Mouse (Mus musculus) lung, embryonic 16.5 days (tissue): ENCODE measurements around the gene Rpl39l. TPM values are rescaled to one million over a fixed set of nuclear protein-coding genes. Genes with fewer than 3 reads are reported as not detected.
"Not testable (repeated sequence)": the region's sequence is repeated elsewhere in the genome, so short reads cannot be mapped to it uniquely, and the experiment has no call there.

Experiments
- ATAC-seq: fragments of 200-750 bp; cut with Nextera tagmentation; 2 replicates; pipeline ENCODE4 v1.8.0; 2017; ENCODE audit warnings: low read depth, mild to moderate bottlenecking, moderate library complexity
- H3K27ac ChIP-seq: fragments of 300-500 bp; sonication (generic); 2 replicates; pipeline ENCODE4 v1.5.1; 2014; ENCODE audit warnings: mild to moderate bottlenecking, control low read depth, low read length
- H3K27me3 ChIP-seq: fragments of 300-500 bp; sonication (generic); 2 replicates; pipeline ENCODE4 v1.6.1; 2014; ENCODE audit warnings: low read depth, low read length, mixed read lengths; ENCODE audit not compliant: control insufficient read depth, insufficient read depth
- H3K36me3 ChIP-seq: fragments of 300-500 bp; sonication (generic); 2 replicates; pipeline ENCODE4 v1.6.1; 2014; ENCODE audit warnings: low read length; ENCODE audit not compliant: control insufficient read depth, insufficient read depth
- H3K4me1 ChIP-seq: fragments of 300-500 bp; sonication (generic); replicated peaks from 2 replicates; pipeline ENCODE4 v1.6.1; 2014; ENCODE audit warnings: low read length, mixed read lengths; ENCODE audit not compliant: control insufficient read depth, insufficient read depth
- H3K4me2 ChIP-seq: fragments of 300-500 bp; sonication (generic); 2 replicates; pipeline ENCODE4 v1.6.1; 2014; ENCODE audit warnings: low read depth, low read length, control low read depth
- H3K4me3 ChIP-seq: fragments of 300-500 bp; sonication (generic); 2 replicates; pipeline ENCODE4 v1.5.1; 2014; ENCODE audit warnings: mild to moderate bottlenecking, low read length, control low read depth
- H3K9ac ChIP-seq: fragments of 300-500 bp; sonication (generic); 2 replicates; pipeline ENCODE4 v1.6.1; 2014; ENCODE audit warnings: low read length, control low read depth
- H3K9me3 ChIP-seq: fragments of 300-500 bp; sonication (generic); 2 replicates; pipeline ENCODE4 v1.6.1; 2016; ENCODE audit warnings: low read length; ENCODE audit not compliant: control insufficient read depth
- WGBS: fragments of 180-500 bp; shearing (Covaris S2); extraction: QIAGEN DNeasy Blood & Tissue Kit; methylation state at CpG from one replicate; pipeline ENCODE4 v1.1.7; 2014; 5-methylcytosine and 5-hydroxymethylcytosine counted together
- polyA plus RNA-seq: library from polyadenylated mRNA; unstranded; fragments of >200 nt; fragmentation: Nextera tagmentation; extraction: Ambion mirVana; gene quantifications from 2 replicates; pipeline ENCODE4 v1.2.1, GENCODE M21; 2015

Rpl39l gene
- polyA plus RNA-seq, 1 experiment from 2014 or later: not detected

DNA sequence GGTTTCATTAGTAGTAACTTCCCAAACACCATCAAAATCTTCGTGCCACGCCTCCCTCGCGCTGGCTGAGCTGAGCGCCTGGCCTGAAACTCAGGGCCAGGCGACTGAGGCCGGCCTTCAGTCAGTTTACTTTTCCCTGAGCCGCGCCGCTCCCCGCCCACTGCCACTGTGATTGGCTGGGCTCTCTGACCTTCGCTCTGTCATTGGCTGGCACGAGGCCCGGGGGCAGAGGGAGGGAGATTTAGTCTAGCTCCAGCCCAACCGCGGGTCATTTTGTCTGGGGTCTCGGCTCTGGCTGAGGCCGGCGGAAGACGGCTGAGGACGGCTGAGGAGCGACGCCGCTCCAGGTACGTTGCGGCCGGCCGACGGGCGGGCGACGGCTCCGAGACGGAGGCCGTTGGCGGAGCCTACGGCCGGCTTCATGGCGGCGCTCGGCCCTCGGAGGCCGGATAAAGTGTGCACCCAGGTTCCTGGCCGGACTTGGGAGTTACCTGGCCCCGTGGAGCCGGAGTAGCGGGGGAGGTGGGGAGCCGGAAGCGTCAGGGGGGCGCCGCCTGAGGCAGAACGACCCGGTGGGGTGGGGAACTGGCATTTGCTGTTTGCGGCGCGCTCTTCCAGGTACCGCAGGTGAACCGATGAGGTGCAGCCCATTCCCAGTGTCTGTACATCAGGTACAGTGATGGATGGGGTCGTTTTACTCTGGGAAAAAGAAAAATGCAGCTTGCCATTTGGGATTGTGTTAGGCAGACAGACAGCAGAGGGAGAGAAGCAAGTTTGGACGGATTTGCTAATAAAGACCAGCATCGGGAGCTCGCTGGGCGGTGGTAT, 22.9 kb downstream of the Rpl39l start, which contains the start of gene Atf7ip2:
Gene Atf7ip2, plus strand, starts transcription at position 34 of the 828 bp plus-strand sequence.
- H3K4me2 ChIP-seq: peak within 1 kb of the TSS; percentile 99
- peak; percentile 100 for ATAC-seq
- no peaks in the 10 kb centered on the region; the same call in 1 of the 2 replicates for H3K27me3 ChIP-seq
- peak within 1 kb of the TSS; percentile 72 for H3K9ac ChIP-seq
- peaks cover 6% of the 10 kb centered on the region for H3K4me1 ChIP-seq
- no peaks in the 10 kb centered on the region for H3K36me3 ChIP-seq
- H3K4me3 ChIP-seq: peak within 1 kb of the TSS; percentile 68
- H3K27ac ChIP-seq: 0 out of 2 replicates have a peak within 1 kb of the TSS, but pooled peaks have one; percentile 27
- WGBS: under 1% methylated on average over 63 of the region's 63 CpGs
- peaks cover 3% of the 10 kb centered on the region for H3K9me3 ChIP-seq

GRCm38 (mm10) chr16:10208777-10209176, 38.8 kb downstream of the Rpl39l start:
- H3K4me2 ChIP-seq: no peak overlapping the region
- no peaks in the 10 kb centered on the region for H3K4me1 ChIP-seq
- no peak overlapping the region for H3K9ac ChIP-seq
- WGBS: 87% methylated on average over 1 of the region's 1 CpGs
- H3K27ac ChIP-seq: no peak overlapping the region
- no peaks in the 10 kb centered on the region for H3K36me3 ChIP-seq
- no peaks in the 10 kb centered on the region for H3K27me3 ChIP-seq
- H3K4me3 ChIP-seq: no peak overlapping the region
- ATAC-seq: no peak
- H3K9me3 ChIP-seq: no peaks in the 10 kb centered on the region

DNA sequence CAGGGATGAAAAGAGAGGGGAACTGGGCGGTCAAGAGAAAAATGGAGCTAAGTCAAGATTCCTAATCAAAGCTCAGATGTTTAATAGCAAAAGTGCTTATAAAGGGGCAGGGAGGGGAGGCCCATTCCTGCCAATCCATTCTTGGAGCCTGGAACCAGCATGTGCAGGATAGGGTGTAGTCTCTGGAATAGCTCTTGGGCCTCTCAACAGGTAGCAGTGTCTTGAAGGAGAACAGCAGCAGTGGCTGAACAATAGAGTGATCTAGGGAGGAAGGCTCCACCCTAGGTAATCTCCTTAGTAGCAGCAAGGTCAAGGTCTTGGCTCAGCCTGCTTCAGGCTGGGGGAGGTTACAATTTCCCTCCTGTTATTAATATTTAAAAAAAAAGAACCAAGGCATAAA, 46.3 kb downstream of the Rpl39l start:
- not testable (repeated sequence) for H3K9me3 ChIP-seq, H3K36me3 ChIP-seq, ATAC-seq

GRCm38 (mm10) chr16:10217020-10217419, 47.0 kb downstream of the Rpl39l start:
- not testable (repeated sequence) for H3K36me3 ChIP-seq, H3K4me3 ChIP-seq, H3K9me3 ChIP-seq, ATAC-seq, H3K27ac ChIP-seq, H3K27me3 ChIP-seq, H3K9ac ChIP-seq, H3K4me1 ChIP-seq, H3K4me2 ChIP-seq
- WGBS: 85% methylated on average over 2 of the region's 2 CpGs

More for the DNA sequence above, 46.3 kb downstream of the Rpl39l start:
- H3K4me3 ChIP-seq, H3K9ac ChIP-seq, H3K4me2 ChIP-seq, H3K27me3 ChIP-seq, H3K4me1 ChIP-seq, H3K27ac ChIP-seq: not testable (repeated sequence)
- WGBS: 96% methylated on average over 1 of the region's 1 CpGs

Other genes starting within 250 kb of the Rpl39l start
- 0.05 and 0.19 TPM in 2 replicates for gene Grin2a, start 174.7 kb upstream of the Rpl39l start, polyA plus RNA-seq
- gene Atf7ip2, start 22.5 kb downstream of the Rpl39l start, polyA plus RNA-seq: 1.3 and 1.6 TPM in 2 replicates
- gene Emp2, start 143.7 kb downstream of the Rpl39l start, polyA plus RNA-seq: 131 and 151 TPM in 2 replicates
- gene Tekt5, start 225.3 kb downstream of the Rpl39l start, polyA plus RNA-seq: 2.9 and 4.2 TPM in 2 replicates
- gene Nubp1, start 241.7 kb downstream of the Rpl39l start, polyA plus RNA-seq: 59.7 and 59.9 TPM in 2 replicates